Mouse (Mus musculus) spleen, postnatal 4 days (tissue): Measurements from ENCODE around the gene Sprr2h.

Experiments used
- DNase-seq, 2 experiments: peaks; one replicate each; pipeline ENCODE4 v3.0.0; 2022; ENCODE audit warnings: low spot score in 2 of 2

Gene Sprr2h

DNA sequence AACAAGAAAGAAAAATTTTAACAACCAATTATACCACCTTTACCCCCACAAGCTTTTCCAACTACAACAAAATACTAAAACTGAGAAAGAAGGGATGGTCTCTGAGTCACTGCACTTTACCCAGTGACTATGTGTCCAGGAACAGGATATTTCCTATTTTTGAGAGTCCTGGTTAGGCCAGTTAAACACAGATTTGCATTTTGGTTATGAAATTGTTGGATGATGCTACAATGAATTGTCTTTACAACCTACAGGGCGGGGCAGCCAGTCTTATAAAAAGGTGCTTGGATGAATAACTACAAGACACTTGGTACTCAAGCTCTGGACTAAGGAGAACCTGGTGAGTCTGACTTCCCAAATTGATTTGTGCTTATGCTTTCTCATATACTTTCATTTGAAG lies at the start of gene Sprr2h:
Sprr2h (plus strand) TSS at position 301 of the 400 bp plus-strand sequence.
- DNase-seq, result no peak

DNA sequence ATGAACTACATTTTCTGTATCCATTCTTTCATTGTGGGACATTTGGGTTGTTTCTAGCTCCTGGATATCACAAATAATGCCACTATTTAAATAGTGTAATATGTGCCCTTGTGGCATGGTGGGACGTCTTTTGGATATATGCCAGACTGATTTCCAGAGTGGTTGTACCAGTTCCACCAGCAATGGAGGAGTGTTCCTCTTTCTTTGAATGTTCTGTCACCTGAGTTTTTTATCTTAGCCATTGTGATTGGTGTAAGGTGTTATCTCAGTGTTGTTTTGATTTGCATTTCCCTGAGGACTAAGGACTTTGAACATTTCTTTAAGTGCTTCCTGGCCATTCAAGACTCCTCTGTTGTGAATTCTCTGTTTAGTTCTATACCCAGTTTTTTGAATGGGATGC lies 49.2 kb upstream of the Sprr2h start:
- no peak for DNase-seq

GRCm38 (mm10) chr3:92338840-92339239 lies 46.6 kb upstream of the Sprr2h start, which contains the start of gene Sprr2d:
Sprr2d (plus strand) TSS chr3:92339140.
- DNase-seq, result no peak

- DNase-seq, result no peak
Measured at GRCm38 (mm10) chr3:92351843-92352242, 33.6 kb upstream of the Sprr2h start, which contains the start of gene Sprr2e. Sprr2e (plus strand) TSS chr3:92352143.

DNA sequence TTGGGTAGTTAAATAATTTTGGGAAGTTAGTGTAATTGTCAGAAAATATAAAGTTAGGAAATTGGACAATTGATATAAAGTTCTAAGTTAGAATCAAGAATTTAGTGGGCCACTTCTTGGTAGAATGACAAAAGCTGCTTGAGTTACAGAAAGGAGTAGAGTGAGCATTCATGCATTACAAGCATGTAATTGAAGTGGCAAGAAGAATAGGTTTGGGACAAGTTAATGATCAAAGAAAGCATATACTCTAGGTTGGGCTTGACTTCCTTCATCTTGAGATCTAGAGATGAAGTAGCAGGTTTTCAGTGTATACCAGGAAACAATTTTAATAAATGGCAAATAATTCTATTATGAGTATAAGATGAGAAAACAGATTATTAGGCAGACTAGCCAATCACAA lies 23.9 kb upstream of the Sprr2h start:
- no peak for DNase-seq

- DNase-seq, result no peak
Measured at GRCm38 (mm10) chr3:92364887-92365286, 20.6 kb upstream of the Sprr2h start, which contains the start of gene Sprr2f. Sprr2f (plus strand) TSS chr3:92365187.

- DNase-seq, result no peak
Measured at GRCm38 (mm10) chr3:92373613-92374012, 11.9 kb upstream of the Sprr2h start.

GRCm38 (mm10) chr3:92394301-92394700 lies 8.8 kb downstream of the Sprr2h start:
- DNase-seq, result no peak

GRCm38 (mm10) chr3:92407691-92408090 lies 22.2 kb downstream of the Sprr2h start, which contains the start of gene Sprr2i:
Sprr2i (plus strand) TSS chr3:92407991.
- DNase-seq, result no peak

DNA sequence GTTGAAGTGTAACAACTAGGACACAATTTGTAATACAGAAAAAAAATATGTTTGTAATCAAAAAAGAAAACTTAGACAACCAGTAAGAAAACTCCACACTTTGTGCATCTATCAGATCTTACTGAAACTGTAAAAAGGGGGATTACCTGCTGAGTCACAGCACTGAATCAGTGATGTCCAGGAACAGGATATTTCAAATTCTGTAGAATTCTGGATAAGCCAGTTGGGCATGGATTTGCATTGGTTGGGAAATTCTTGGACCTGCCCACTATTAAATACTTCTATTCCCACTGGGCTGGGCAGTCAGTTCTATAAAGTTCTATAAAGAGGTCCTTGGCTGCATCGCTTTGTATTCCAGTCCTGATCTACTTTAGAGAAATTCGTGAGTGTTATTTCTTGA lies 32.3 kb downstream of the Sprr2h start, which contains the start of gene Sprr2j-ps:
Sprr2j-ps (plus strand) TSS at position 301 of the 400 bp plus-strand sequence.
- no peak for DNase-seq

- DNase-seq, result no peak
Measured at GRCm38 (mm10) chr3:92429323-92429722, 43.8 kb downstream of the Sprr2h start, which contains the start of gene Gm9774. Gm9774 (minus strand) TSS chr3:92429423.

DNA sequence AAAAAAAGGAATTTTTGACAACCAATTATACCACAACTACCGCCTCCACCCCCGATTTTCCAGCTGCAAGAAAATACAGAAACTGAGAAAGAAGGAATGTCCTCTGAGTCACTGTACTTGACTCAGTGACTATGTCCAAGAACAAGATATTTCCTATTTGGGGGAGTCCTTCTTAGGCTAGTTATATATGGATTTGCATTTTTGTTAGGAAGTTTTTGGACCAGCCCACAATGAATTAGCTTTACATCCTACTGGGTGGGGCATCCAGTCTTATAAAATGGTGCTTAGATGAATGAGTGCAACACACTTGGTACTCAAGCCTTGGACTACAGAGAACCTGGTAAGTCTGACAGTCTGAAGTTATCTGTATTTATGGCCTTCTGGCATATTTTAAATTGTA lies 46.8 kb downstream of the Sprr2h start, which contains the start of gene Sprr2k:
Sprr2k (plus strand) TSS at position 301 of the 400 bp plus-strand sequence.
- no peak for DNase-seq
